Mouse (Mus musculus) left cerebral cortex, postnatal 10 days (tissue): ENCODE data around the gene Desi1. TPM values are rescaled to one million over a fixed set of nuclear protein-coding genes. Genes with fewer than 3 reads are reported as not detected.

ENCODE experiments used
- DNase-seq, 2 experiments: peaks; one replicate each; pipeline ENCODE4 v3.0.0; 2021 to 2022; ENCODE audit warnings: low spot score in 2 of 2, mixed read lengths in 1 of 2; ENCODE audit errors: extremely low spot score in 1 of 2
- intact Hi-C: fragments of 180-260 bp; cut with DNase I; formaldehyde crosslinking; loops from one replicate; pipeline ENCODE4 v1.15.1; 2025
- total RNA-seq, 2 experiments: library from RNA; stranded (reverse); gene quantifications; 2 replicates each; pipeline ENCODE4 v1.2.3; 2021

The Desi1 gene
- total RNA-seq, 2 experiments from 2014 or later, result 91.9 to 93.6 TPM

DNA sequence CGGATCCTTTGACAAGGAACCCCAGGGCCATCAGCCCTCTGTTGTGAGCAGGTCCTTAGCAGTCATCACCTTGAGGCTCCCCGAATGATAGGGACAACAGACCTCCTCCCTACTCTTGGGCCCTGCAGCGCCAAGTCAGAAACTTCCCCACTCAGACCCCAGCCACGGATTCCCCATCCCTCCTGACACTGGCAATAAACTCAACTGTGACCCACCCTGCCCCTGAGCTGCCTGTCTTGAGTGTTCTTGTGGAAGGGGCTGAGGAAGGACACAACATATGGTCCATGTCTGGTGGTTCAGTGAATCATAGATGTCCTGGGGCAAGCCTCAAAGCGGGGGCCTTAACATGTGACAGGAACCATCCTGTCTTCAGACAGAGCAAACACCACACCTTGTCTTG lies 82.9 kb downstream of the Desi1 start:
- intact Hi-C loops, result no loop called here
- DNase-seq, result peak in 1 of 2 experiments; percentile 17

DNA sequence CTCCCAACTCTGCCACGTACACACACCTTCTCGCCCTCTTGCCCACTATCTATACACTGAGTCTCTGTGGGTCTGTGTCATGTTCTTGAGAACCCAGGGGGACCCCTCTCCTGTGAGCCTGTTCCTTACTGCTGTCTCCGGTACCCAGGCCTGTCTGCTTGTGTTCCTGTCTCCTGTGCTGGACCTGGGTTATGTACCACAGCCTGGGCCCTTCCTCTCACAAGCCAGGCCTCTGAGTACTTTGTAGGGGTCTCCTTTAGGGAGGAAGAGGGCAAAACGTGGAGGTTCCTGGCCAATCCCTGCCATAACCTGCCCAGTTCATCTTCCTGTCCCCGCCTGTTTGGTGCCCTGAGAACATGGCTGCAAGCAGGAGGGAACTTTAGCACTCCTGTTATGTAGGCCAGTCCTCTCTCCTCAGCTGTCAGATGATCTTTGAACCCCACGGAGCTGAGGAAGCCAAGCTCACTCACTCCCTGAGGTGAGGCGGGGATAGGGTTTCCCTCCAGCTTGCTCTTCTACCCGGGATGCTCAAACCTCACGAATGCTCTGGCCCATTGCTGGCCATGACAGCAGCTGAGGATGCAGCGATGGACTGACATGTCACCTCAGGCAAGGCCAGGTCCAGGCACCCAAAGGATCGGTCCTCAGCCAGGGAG lies 84.1 kb downstream of the Desi1 start:
- intact Hi-C loops, result no loop called here
- peak in 1 of 2 experiments; percentile 27 for DNase-seq

DNA sequence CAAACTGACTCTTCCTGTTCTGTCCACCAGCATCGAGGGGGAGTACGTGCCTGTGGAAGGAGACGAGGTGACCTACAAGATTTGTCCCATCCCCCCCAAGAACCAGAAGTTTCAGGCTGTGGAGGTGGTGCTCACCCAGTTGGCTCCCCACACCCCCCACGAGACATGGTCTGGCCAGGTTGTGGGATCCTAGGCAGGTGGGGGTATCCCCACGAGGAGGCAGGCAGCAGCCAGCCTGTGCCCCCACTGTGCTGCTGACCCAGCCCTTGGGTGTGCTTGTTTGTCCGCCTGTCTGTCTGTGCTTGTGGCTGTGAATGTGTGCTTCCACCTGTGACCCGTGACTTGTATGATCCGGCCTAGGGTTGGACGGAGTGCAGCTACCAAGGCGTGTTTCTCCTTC lies 84.6 kb downstream of the Desi1 start:
- DNase-seq, result no peak
- intact Hi-C loops, result no loop called here

DNA sequence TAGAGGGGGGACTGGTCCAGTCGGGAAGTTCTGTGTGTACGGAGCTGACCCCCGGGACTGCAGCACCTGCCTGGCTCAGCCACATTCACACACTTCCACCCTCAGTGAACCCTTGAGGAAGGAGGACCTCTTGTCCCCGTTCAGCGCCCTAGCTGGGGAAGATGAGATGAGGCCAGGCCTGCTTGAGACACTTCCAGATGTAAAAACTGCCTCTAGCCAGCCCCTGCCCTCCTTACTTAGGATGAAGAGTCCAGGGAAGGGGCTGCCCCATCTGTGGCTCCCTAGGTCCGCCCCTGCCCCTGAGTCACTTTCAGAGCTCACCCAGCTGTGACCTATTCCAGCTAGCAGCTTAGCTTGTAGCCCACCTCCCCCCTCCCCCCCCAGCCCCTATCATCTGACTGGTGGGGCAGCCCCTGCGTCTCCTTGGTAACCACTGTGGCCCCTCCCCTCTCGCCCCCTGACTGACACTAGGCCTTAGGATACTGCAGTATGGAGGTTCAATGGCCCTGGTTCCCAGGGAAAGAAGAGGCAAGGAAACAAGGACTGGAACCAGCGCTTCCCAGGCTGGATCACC lies 90.4 kb downstream of the Desi1 start:
- no peak for DNase-seq
- intact Hi-C loops, result no loop called here

Other genes with a start within 250 kb of the Desi1 start
- 100 to 1,000 TPM; 121 to 143 TPM for gene Tef, start 231.4 kb downstream of the Desi1 start, total RNA-seq
- 10 to 100 TPM; 25.5 to 29.9 TPM for gene Tob2, start 175.1 kb downstream of the Desi1 start, total RNA-seq
- gene Phf5a, start 162.0 kb downstream of the Desi1 start, total RNA-seq, result 10 to 100 TPM; 42.6 to 44.5 TPM
- 100 to 1,000 TPM; 392 to 412 TPM for gene Aco2, start 161.6 kb downstream of the Desi1 start, total RNA-seq
- gene Polr3h, start 107.6 kb downstream of the Desi1 start, total RNA-seq, result 10 to 100 TPM; 44.8 to 55.0 TPM
- gene Csdc2, start 97.1 kb downstream of the Desi1 start, total RNA-seq, result 100 to 1,000 TPM; 154 to 156 TPM
- gene Pmm1, start 72.9 kb downstream of the Desi1 start, total RNA-seq, result 100 to 1,000 TPM; 177 TPM
- not detected for gene 1700029P11Rik, start 53.3 kb downstream of the Desi1 start, total RNA-seq
- 10 to 100 TPM; 27.9 to 29.9 TPM for gene Xrcc6, start 46.0 kb downstream of the Desi1 start, total RNA-seq
- 100 to 1,000 TPM; 101 to 109 TPM for gene Snu13, start 13.7 kb upstream of the Desi1 start, total RNA-seq
- gene 4930407I10Rik, start 25.3 kb upstream of the Desi1 start, total RNA-seq, result not detected
- gene Mei1, start 36.1 kb upstream of the Desi1 start, total RNA-seq, result under 1 TPM; 0.32 to 0.39 TPM
- 10 to 100 TPM in 1 of 2 experiments, 1 to 10 TPM in 1; 7.4 to 10.2 TPM for gene Ccdc134, start 94.1 kb upstream of the Desi1 start, total RNA-seq
- 100 to 1,000 TPM; 202 to 204 TPM for gene Srebf2, start 113.3 kb upstream of the Desi1 start, total RNA-seq
- gene Shisa8, start 179.0 kb upstream of the Desi1 start, total RNA-seq, result 1 to 10 TPM; 3.1 to 3.5 TPM
- gene Tnfrsf13c, start 190.5 kb upstream of the Desi1 start, total RNA-seq, result under 1 TPM; 0.30 to 0.73 TPM
- 1 to 10 TPM; 4.5 to 4.8 TPM for gene Cenpm, start 210.9 kb upstream of the Desi1 start, total RNA-seq
- gene 1500009C09Rik, start 218.5 kb upstream of the Desi1 start, total RNA-seq, result 10 to 100 TPM; 83.1 to 87.6 TPM
- gene Sept3, start 241.0 kb upstream of the Desi1 start, total RNA-seq, result 100 to 1,000 TPM; 512 to 519 TPM